Mouse (Mus musculus): ENCODE results near the gene Pdk1.
"Not testable (repeated sequence)": the region's sequence is repeated elsewhere in the genome, so short reads cannot be mapped to it uniquely, and the experiment has no call there.

Gene Pdk1

DNA sequence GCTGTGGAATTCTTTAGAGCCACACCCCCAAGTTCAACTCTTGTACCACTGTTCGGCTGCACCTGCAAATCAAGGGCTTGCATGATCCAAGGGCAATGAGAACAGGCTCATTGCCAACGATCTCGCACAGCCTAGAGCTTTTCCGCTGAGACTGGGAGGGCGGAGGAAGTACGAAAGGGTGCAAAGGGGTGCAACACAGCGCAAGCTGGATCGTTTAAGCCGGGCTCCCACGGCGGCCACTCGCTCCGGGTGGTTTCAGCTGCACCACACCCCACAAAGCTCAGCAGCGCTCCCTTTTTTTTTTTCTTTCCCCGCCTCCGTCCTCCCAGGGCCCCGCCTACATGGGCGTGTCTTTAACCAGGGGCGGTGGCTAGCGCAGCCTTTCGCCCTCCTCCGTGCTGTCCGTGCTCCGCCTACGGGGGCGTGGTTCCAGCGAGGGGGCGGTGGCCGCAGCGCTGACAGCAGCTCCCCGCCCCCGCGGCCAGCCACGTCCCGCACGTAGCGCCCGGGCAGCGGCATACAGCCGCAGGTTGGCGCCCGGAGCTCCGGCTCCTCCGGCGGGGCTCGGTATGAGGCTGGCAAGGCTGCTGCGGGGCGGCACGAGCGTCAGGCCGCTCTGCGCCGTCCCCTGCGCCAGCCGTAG lies at the start of gene Pdk1:
Gene Pdk1 (plus strand): TSS at position 424 of the 643 bp plus-strand sequence.
- peak; percentile 98 for DNase-seq (ENCODE audit: low read depth, low spot score)

DNA sequence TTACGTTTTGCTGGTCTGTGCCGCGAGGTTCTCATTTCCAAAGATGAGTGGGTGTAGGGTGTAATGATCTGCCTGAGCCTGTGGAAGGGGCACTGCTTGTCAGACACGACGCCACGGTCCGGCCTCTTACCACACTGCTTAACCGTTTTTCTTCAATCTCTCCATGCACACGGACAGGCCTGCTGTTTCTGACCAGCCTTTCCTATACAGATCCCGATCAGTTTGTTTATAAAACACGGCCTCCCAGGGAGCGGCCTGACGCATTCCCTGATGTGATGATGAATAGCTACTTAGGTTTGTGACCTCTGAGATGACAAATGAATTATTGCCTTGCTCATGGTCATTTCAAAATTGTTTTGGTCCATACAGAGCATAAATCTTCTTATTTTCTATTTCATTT lies 48.9 kb upstream of the Pdk1 start:
- no peak for DNase-seq (ENCODE audit: low read depth, low spot score)

DNA sequence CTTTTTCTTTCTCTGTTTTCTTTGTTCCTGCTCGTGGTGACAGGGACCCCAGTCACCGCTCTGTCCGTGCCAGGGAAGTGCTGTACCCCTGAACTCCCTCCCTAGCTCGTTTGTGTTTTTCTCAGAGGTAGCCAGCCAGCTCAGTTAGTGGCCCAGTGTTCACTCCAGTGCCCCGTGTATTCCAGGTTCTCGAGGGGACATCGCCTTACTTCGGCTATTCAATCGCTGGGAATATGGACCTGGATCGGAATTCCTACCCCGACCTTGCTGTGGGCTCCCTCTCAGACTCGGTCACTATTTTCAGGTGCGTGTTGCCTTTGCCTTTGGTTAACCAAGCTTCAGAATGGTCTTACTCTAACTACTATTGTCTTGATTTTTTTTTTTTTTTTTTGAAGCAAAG lies 45.3 kb upstream of the Pdk1 start:
- no peak for DNase-seq (ENCODE audit: low read depth, low spot score)

DNA sequence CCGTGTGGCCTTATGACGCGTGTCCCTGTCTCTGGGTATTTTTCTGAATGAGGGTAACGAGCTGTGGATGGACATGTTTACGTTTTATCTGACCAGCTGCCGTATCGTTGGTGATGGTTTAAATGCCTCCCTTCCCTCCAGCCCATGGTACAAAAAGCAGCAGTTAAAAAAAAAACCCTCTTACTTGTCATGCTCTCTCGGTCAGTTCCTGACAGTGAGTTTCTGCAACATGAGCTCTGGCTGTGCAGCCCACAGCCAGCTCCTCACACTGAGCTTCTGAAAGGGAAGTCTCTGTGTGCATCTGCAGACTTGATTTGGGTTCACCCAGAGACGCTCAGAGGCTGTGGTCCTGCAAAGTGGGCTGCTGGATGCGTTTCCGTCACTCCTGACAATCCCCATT lies 44.1 kb upstream of the Pdk1 start:
- DNase-seq (ENCODE audit: low read depth, low spot score): no peak

DNA sequence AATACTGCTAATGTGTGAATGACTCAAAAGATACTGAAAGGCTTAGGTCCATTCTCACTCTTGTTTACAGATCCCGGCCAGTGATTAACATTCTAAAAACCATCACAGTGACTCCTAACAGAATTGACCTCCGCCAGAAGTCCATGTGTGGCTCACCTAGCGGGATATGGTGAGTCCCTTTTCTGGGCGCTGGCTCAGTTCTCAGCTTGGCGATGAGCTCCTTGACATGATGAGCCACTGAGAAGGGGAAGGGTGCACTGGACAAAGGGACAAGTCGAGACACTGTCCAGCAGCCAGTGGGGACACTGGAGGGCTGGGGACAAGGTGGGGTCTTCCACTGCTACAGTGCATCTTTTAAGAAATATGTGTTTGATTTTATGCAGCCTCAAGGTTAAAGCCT lies 39.4 kb upstream of the Pdk1 start:
- DNase-seq (ENCODE audit: low read depth, low spot score): no peak

DNA sequence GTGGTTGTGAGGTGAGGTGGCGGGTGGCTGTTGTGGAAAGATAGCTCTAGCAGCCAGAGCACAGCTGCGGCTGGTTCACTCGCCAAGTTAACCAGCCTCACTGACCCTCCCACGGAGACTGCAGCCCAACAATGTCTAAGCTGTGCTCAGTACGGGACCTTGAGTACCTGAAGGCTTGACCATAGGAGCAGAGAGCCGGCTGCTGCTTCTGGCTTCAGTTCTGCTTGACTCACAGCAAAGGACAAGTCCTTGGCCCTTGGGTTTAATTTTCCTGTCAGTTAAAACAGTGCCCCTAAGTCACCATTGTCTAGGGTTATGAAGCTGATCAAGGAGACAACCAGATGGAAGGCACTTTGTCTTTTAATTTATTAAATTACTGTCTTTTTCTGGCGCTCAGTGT lies 38.7 kb upstream of the Pdk1 start:
- DNase-seq (ENCODE audit: low read depth, low spot score): no peak

DNA sequence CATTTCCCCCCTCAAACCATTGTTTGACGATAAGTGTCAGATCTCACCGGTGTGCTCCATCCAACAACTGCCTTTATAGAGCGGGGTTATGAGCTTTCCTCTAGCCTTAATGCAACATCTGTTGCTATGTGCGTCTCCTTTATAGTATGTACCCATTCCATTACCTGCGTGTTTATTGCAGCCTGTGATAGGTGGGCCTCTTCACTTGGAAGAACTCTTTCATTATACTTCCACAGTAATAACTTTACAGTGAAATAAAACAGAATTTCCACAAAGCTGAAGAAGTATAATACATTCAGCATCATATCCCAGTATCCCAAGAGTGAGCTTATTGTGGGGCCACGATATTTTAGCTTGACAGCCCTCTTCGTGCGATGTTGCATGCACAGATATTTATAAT lies 37.5 kb upstream of the Pdk1 start:
- DNase-seq (ENCODE audit: low read depth, low spot score): no peak

DNA sequence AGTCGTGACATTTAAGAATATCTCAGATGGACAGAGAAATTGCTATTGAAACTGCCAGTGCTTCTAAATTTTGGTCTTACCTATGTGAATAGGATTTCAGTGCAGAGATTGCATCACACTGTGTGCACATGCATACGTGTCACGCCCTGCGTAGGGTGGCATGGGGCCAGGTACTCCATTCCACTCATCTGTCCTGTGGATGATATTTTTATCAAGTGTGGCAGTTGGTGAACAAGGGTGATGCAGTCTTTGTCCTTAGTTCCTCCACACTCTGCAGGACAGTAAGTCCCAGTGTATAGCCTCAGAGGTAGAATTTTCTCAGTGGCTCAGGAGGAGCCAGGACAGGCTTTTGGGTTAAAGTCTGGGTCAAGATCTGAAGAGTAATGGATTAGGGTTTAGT lies 36.8 kb upstream of the Pdk1 start:
- DNase-seq (ENCODE audit: low read depth, low spot score): no peak

DNA sequence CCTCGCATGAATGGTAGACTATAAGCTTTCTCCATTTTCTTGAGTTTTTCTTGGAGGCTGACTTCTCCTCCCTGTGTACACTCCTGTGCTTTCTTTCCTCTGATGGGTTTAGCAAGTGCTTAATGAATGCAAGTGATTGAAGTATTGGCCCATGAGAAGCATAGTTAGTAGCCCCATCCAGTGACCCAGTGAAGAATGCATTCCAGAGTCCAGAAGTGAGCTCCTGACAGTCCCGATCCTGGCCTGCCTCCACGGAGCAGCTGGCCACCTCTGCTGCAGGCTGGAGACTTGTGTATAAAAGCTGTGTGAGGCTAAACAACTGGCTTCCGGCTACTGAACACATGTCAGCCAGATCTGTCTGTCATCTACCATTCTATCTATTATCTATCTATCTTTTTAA lies 35.8 kb upstream of the Pdk1 start:
- DNase-seq (ENCODE audit: low read depth, low spot score): no peak

DNA sequence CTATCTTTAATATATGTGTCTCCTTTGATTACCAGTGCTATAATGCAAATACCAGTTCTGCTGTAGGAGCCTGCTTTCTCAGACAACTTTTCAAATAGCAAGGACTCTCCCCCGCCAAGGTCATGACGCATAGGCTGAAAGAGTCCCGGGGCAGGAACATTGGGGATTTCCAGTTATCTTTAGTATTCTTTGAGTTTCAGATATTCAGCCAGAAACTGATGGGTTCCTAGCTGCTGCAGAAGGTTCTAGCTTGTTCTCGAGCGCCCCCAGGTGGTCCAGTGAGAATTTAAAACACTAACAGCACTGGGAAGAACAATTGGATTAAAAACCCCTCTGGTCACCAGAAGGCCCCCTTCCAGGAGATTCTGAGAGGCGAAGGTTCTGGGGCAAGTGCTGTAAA lies 35.2 kb upstream of the Pdk1 start:
- peak; percentile 76 for DNase-seq (ENCODE audit: low read depth, low spot score)

DNA sequence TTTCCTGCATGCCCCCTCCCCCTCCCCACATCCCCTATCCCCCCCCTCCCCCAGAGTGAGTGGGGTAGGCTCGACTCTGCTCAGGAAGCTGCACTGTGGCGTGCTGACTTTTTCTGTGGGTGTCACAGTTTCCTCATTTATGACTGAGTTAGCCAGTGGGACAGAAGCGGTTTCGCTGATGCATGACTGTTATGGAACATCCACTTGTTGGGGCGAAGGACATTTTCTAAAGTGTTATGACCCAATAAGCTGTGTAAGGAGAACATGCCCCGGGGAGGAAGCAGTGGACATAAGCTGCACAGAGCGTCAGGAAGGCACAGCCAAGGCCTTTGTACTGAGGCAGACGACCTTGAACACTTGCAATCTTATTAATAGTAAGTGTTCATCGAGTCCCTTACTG lies 29.7 kb upstream of the Pdk1 start:
- DNase-seq (ENCODE audit: low read depth, low spot score): no peak

DNA sequence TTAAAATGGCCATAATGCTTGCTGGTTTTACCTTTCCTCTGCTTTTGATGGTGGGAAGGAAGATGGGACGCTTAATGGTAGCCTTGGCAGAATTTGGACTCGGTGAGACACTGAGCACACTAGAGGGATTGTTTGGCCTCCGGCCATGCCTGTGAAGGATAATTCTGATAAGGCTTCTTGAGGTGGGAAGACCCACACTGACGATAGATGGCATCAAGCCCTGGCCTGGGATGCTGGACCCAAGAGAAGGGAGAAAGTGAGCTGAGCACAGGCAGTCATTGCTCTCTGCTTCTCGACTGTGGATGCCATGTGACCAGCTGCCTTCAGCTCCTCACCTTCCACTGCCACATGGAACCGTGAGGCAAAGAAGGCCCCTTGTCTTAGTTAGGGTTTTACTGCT lies 28.1 kb upstream of the Pdk1 start:
- DNase-seq (ENCODE audit: low read depth, low spot score): no peak

DNA sequence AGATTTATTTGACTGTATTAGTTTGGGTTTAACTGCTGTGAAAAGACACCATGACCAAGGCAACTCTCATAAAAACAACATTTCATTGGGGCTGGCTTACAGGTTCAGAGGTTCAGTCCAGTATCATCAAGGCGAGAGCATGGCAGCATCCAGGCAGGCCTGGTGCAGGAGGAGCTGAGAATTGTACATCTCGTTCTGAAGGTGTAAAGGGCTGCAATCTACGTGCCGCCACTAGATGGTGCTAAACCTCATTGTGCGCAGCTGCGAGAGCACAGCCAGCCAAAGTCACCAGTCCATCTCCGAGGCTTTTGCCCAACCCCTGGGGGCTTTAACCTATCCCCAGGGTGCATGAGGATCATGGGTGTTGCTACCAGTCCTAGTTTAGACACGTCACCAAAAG lies 20.9 kb upstream of the Pdk1 start:
- DNase-seq (ENCODE audit: low read depth, low spot score): not testable (repeated sequence)

DNA sequence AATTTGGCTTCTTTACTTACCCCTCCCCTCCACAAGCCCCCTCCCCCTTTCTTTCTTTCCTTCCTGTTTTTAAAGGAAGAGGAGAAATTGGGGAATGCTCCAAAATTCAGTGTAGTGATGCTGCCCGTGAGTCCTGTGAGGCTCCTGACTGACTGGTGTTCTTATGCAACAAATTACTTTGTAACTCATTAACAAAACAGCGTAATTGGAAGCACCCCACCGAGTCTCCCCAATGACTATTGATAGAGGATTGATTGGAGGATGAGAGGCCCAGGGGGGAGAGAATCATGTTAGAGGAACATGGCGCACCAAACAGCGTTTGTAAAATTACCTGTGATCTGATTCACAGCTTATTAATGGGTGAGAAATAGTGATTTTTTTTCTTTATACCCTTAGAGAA lies 17.9 kb upstream of the Pdk1 start:
- no peak for DNase-seq (ENCODE audit: low read depth, low spot score)

DNA sequence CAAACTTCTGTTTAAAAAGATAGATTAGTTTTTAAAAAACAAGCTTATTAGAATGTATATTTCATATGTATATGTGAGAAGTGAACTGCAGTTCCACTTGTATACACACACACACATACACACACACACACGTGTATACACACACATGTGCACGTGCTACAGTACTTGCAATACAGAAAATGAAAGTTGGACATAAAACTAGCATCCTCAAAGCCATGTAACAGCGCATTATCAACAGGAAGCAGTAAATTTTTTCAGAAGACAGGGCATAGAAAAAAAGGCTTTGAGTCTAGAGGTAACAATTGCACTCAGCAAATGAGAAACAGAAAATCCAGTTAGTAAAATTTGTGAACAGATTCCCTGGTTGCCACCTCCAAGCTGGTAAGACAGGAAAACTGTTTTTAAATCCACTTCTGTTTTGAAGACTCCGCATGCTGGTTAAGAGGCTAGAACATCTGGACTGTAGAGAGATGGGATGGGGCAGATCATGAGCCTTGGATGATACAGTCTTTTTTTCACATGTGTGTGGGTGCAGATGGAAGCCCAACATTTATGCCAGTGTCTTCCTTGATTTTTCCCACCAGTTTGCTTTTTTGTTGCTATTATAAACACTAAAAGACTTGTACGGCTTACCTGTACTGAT lies 9.4 kb upstream of the Pdk1 start:
- DNase-seq (ENCODE audit: low read depth, low spot score): peak; percentile 52

DNA sequence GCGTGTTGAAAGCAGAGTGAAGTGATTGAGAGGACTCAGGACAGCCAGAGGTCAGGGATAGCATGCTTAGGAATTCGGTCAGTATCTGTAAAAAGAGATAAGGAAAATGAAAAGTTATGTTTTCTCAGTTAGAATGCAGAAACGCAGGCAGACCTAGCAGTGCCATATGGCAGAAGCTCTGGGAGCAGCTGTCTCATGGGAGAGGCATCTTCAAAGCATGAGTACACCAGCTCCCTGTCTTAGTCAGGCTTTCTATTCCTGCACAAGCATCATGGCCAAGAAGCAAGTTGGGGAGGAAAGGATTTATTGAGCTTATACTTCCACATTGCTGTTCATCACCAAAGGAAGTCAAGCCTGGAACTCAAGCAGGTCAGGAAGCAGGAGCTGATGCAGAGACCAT lies 8.0 kb upstream of the Pdk1 start:
- DNase-seq (ENCODE audit: low read depth, low spot score): peak; percentile 94

DNA sequence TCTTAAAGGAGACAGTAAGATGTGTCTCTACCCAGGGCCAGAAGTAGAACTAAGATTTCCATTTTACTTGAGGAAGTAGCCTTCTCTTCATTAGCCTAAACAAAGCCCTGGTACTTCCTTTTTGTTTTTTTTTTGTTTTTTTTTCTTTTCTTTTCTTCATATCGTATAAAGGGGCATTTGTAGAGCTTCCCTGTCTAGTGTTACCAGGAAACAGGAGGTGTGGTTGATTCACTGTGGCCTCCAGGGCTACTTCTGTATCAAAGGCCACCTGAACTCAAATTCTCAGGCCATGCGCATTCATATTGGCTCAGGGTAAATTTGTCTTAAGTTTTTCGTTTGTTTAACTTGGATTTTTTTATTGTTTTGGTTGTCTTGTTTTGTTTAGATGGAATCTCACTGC lies 7.1 kb upstream of the Pdk1 start:
- no peak for DNase-seq (ENCODE audit: low read depth, low spot score)

DNA sequence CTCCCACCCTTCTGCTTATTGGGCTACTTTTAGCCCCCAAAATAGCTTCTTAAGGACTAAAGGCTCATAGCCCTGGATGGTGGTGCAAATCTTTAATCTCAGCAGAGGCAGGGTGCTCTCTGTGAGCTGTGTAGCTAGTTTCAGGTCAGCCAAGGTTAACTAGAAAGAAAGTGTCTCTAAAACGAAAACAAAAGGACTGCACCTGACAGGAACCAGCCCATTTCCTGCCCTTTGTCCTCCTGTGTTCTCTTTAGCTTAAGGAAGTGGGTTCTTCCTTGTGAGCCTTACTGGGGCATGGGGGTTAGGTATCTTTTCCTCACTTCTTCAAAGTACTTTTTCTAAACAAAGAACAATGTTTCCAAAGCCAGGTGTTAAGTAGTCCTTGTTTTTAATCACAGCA lies 6.5 kb upstream of the Pdk1 start:
- DNase-seq (ENCODE audit: low read depth, low spot score): no peak

DNA sequence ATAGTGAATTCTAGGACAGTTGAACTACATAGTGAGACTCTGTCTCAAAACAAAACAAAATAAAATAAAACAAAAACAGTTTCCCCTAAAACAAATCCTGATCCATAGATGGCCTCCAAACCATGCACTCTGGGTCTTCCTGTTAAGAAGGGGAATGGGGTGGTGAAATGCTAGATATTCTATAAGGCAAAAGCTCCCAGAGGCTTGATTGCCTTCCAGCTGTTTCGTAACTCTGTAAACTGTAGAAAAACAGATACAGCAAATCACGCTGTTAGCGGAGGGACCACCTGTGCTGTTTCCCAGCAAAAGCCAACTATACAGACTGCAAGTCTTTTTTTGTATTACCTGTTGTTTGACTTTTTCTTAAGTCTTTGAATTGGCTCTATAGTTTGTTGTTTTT lies 6.0 kb upstream of the Pdk1 start:
- DNase-seq (ENCODE audit: low read depth, low spot score): no peak

DNA sequence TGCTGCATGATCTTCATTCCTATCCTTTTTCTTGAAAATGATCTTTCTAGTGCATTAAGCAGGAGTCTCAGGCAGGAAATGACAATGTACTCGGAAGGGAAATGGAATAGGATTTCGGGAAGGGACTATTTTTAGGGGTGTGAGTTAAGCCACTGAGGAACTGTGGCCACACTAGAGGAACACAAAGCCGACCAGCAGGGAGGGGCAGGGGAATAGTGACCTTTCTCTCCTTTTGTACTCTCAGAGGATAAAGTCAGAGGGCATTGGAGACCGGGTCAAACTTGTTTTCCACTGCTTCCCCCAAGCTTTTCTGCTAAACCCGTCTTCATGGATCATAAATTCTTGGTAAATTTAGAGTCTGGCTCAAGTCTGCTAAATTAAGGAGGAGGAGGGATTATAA lies 5.5 kb upstream of the Pdk1 start:
- DNase-seq (ENCODE audit: low read depth, low spot score): no peak

DNA sequence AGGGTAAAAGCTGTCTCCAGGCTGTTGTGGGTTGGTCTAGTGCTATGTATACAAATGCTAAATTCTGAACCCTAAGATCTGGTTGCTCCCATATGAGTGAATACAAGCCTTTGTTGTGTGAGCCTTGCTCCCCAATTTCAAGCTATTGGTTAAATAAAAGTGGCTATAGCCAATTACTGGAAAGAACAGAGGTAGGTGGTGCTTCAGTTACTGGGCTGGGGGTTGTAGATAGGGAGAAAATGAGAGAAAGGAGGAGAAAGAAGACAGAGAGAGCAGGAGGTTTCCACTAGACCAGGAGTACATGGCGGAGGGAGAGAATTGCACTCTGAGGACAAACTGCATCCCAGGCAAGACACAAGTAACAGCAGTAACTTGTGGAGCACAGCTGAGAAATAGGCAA lies 4.8 kb upstream of the Pdk1 start:
- no peak for DNase-seq (ENCODE audit: low read depth, low spot score)

DNA sequence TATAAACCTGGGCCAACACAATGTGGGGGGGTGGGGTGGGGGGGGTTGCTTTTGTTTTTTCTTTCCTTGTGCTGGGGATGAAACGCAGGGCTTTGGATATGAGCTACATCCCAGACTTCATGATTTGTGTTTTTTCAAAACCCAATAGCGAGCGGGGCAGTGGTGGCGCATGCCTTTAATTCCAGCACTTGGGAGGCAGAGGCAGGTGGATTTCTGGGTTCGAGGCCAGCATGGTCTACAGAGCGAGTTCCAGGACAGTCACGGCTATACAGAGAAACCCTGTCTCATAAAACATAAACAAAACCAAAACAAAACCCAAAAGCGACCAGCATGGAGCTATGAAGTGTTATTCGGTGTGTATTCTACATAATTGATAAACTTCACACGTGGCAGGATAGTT lies 883 bp upstream of the Pdk1 start:
- no peak for DNase-seq (ENCODE audit: low read depth, low spot score)

DNA sequence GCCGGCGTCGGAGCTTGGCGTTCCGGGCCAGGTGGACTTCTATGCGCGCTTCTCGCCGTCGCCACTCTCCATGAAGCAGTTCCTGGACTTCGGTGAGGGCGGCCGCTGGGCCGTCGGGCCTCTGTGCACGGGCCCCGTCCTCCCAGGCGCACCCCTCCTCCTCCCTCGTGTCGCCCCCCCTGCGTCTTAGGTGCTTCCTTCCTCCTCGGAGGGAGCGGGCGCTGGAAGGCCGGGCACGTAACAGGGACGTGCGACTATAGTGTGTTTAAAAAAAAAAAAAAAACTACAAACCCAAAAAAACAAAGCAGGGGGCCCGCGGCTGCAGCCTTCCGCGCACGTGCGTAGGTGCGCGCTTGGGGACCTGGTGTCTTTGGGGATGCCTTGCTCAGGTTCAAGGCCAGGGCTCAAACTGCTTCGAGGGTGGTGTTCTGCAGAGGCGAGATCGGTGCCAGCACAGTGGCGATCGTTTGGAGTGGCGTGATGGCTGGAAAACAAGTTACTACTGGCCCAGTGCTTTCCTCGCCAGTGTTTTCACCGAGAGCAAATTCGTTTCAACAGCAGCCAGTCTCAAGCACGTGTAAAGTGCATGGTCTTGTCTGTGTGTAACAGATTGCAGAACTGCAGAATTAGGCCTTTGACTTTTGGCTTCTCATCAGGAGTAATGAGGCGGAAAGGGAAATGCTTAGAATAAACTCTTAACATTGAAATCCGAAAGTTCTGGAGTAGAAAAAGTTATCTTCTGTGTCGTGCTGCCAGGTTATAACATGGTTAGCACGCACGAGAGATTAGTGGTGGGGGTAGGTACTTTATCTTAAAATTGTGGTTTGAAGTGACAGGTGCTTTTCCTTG lies 674 bp downstream of the Pdk1 start:
- peak; percentile 52 for DNase-seq (ENCODE audit: low read depth, low spot score)
